Mouse (Mus musculus) embryonic facial prominence, embryonic 11.5 days (tissue): ENCODE results near the gene Zfyve27. TPM values are rescaled to one million over a fixed set of nuclear protein-coding genes. Genes with fewer than 3 reads are reported as not detected.

Experiments used
- ATAC-seq: fragments of 200-750 bp; cut with Nextera tagmentation; replicated peaks from 2 replicates; pipeline ENCODE4 v1.8.0; 2017; ENCODE audit warnings: low read depth; ENCODE audit not compliant: insufficient number of reproducible peaks, low FRiP score, low TSS enrichment
- DNase-seq: peaks from one replicate; pipeline ENCODE4 v3.0.0-alpha.2; 2015; ENCODE audit warnings: low spot score
- H3K27ac ChIP-seq: fragments of 300-500 bp; sonication (generic); replicated peaks from 2 replicates; pipeline ENCODE4 v1.5.1; 2014; ENCODE audit warnings: mild to moderate bottlenecking, low read depth, low read length, control low read depth
- H3K27me3 ChIP-seq: fragments of 300-500 bp; sonication (generic); 2 replicates; pipeline ENCODE4 v1.6.1; 2014; ENCODE audit warnings: mild to moderate bottlenecking, low read length, moderate library complexity, mixed read lengths; ENCODE audit not compliant: control insufficient read depth, insufficient read depth
- H3K36me3 ChIP-seq: fragments of 300-500 bp; sonication (generic); replicated peaks from 2 replicates; pipeline ENCODE4 v1.6.1; 2014; ENCODE audit warnings: low read depth, mild to moderate bottlenecking, low read length, moderate library complexity, mixed read lengths; ENCODE audit not compliant: control insufficient read depth, insufficient read depth
- H3K4me1 ChIP-seq: fragments of 300-500 bp; sonication (generic); 2 replicates; pipeline ENCODE4 v1.6.1; 2014; ENCODE audit warnings: low read length, mixed read lengths; ENCODE audit not compliant: control insufficient read depth, insufficient read depth
- H3K4me2 ChIP-seq: fragments of 300-500 bp; sonication (generic); 2 replicates; pipeline ENCODE4 v1.6.1; 2014; ENCODE audit warnings: low read depth, mild to moderate bottlenecking, control low read depth, low read length, moderate library complexity
- H3K4me3 ChIP-seq: fragments of 300-500 bp; sonication (generic); 2 replicates; pipeline ENCODE4 v1.5.1; 2014; ENCODE audit warnings: low read depth, low read length, control low read depth
- H3K9ac ChIP-seq: fragments of 300-500 bp; sonication (generic); replicated peaks from 2 replicates; pipeline ENCODE4 v1.6.1; 2014; ENCODE audit warnings: mild to moderate bottlenecking, control low read depth, low read length
- H3K9me3 ChIP-seq: fragments of 300-500 bp; sonication (generic); replicated peaks from 2 replicates; pipeline ENCODE4 v1.6.1; 2016; ENCODE audit warnings: mild to moderate bottlenecking, low read length, inconsistent platforms, mixed read lengths; ENCODE audit not compliant: control insufficient read depth
- WGBS: fragments of 180-500 bp; shearing (Covaris S2); extraction: QIAGEN DNeasy Blood & Tissue Kit; methylation state at CpG from one replicate; pipeline ENCODE4 v1.1.7; 2014; 5-methylcytosine and 5-hydroxymethylcytosine counted together
- polyA plus RNA-seq: library from polyadenylated mRNA; unstranded; fragments of >200 nt; fragmentation: Nextera tagmentation; extraction: Ambion mirVana; gene quantifications from 2 replicates; pipeline ENCODE4 v1.2.1, GENCODE M21; 2014

Zfyve27 gene
- polyA plus RNA-seq, 1 experiment from 2014 or later, result 10.2 TPM

DNA sequence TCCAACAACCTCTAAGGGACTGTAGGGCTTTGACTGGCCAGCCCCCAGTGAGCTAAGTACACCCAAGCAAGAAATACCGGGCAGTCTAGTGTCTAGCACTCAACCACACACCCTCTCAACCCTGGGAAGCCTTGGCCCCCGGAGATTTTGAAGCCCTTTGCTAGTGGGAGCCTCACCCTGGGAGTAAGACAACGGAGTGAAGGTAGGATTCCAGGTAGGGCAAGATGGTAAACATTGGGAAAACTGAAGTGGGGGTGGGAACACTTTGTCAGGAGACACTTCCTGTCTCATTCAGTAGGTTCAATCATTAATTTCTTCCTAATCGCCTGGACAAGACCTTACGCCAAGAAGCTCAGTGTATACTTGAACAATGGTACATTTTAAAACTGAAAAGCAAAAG, 36.7 kb upstream of the Zfyve27 start:
- H3K4me3 ChIP-seq, result no peak overlapping the region
- peaks cover 3% of the 10 kb centered on the region for H3K36me3 ChIP-seq
- H3K9ac ChIP-seq, result no peak overlapping the region
- 85% methylated on average over 5 of the region's 5 CpGs for WGBS
- H3K27ac ChIP-seq, result no peak overlapping the region
- no peak for ATAC-seq
- no peak overlapping the region for H3K4me2 ChIP-seq
- H3K9me3 ChIP-seq, result no peaks in the 10 kb centered on the region
- no peaks in the 10 kb centered on the region for H3K27me3 ChIP-seq
- no peak for DNase-seq
- H3K4me1 ChIP-seq, result peaks cover 4% of the 10 kb centered on the region

DNA sequence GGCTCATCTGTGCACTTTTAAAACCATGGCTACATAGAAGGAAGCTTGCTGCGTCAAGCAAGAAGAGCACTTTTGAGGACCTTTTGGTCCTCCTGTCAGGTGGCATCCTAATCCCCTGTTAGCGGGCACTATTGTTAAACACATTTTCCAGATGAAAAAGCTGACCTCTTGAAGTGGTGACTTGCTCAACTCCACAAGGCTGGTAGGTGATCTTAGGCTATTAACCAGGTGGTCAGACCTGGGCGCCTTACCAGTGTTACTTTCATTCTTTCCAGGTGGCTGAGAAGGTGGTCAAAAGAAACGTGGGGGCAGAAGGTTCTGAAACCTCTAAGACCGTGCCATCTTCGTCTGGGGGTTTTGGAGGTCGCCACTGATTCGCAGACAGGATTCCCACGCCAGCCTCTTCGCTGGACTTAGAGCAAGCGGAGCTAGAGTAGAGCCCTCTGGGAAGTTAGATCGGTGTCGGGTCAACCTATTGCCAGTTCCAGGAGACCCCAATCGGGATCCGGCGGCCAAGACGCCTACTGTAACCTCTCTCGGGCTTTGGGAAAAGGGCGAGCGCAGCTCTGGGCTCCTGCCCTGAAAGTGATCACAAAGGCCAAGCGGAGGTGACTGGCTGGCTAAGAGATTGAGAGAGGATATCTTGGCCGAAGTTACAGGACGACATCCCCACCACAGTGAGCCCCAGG, 35.6 kb upstream of the Zfyve27 start:
- H3K4me1 ChIP-seq, result peaks cover 4% of the 10 kb centered on the region
- peak; percentile 9 for DNase-seq
- H3K36me3 ChIP-seq, result no peaks in the 10 kb centered on the region; the same call in 1 of the 2 replicates
- peak overlapping the region; percentile 52 for H3K27ac ChIP-seq
- H3K4me3 ChIP-seq, result peak overlapping the region; percentile 60
- ATAC-seq, result no peak
- H3K9ac ChIP-seq, result peak overlapping the region; percentile 80
- WGBS, result 5% methylated on average over 23 of the region's 23 CpGs
- peak overlapping the region; percentile 91 for H3K4me2 ChIP-seq
- H3K27me3 ChIP-seq, result no peaks in the 10 kb centered on the region
- H3K9me3 ChIP-seq, result no peaks in the 10 kb centered on the region

DNA sequence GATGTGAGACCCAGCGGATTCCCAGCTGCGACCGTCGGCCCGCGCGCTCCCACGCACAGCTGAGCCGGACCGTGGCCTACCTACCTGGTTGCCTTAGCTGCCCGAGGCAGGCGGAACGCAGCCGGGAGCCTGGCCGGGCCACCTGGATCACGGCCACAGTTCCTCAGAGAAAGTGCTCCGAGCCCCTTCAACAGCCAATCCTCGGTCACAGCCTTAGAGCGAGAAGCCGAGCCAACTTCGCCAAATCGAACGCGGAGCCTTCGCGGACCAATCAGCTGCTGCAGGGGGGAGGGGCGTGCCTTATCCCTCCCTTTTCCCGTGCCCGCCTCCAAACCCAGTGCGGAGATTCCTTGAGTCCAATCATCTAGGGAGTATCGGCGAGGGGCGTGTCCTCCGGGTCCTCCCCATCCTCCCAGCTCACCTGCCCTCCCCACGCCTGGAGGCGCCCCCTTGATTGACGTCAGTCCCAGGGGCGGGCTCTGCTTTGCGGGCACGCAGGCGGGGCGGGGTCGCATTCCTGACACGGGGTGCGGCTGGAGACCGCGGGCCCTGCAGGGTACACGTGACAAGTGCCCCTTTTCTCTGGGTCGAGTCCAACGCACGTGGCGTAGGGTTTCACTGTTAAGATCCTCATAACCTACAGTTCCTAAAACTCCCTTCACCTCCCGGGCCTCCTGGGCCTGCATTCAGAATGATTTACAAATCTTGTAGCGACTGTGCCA, 34.8 kb upstream of the Zfyve27 start, which contains the start of gene Avpi1:
TSS of gene Avpi1 (minus strand) at position 273 of the 722 bp plus-strand sequence.
- Histone ChIP-seq H3K9me3 (no peaks in the 10 kb centered on the region), H3K4me3 (peak within 1 kb of the TSS; percentile 60), H3K27ac (peak within 1 kb of the TSS; percentile 52), H3K9ac (peak within 1 kb of the TSS; percentile 80), H3K36me3 (no peaks in the 10 kb centered on the region), H3K4me2 (peak within 1 kb of the TSS; percentile 91), H3K4me1 (peaks cover 4% of the 10 kb centered on the region), H3K27me3 (no peaks in the 10 kb centered on the region)
- under 1% methylated on average over 53 of the region's 54 CpGs for WGBS
- ATAC-seq (peak; percentile 96), DNase-seq (peak; percentile 99)

DNA sequence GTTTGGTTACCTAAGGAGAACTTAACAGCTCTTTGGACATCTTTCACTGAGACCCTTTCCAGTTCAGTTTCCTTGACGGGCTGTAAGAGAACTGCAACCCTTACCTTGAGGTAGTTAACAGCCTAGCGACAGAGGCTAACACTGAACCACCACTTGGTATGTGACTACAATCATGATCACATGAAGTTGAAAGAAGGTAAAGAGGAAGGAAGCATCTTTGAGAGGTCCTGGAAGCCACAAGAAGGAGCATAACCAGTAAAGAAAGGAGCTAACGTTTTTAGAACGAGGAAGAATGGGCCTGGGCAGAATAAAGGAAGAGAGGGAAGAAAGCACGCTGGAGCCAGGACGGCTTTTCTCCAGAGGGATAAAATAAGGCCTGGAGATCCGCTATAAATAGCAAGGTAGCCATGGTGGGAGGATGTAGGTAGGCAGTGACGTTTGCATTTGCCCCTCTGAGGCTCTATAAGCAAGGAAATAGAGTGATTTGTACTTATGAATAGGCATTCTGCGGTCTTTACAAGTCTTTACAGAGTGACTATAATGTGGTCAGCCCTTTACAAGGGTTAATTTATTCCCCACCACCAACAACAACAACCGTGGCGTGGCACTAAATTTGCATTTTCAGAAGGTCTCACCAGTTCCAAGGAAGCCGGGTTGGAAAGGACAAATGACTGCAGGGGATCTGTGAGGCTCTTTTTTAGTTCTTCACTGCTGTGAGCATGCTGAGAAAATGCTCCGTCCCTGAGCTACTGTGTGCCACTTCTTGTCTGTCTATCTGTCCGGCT, 34.0 kb upstream of the Zfyve27 start:
- DNase-seq (no peak), ATAC-seq (0 out of 2 replicates have a peak, but pooled peaks have one; percentile 5)
- peaks cover 4% of the 10 kb centered on the region for H3K4me1 ChIP-seq
- no peaks in the 10 kb centered on the region for H3K27me3 ChIP-seq
- H3K9me3 ChIP-seq, result no peaks in the 10 kb centered on the region
- WGBS, result 36% methylated on average over 14 of the region's 14 CpGs
- H3K36me3 ChIP-seq, result no peaks in the 10 kb centered on the region
- peak overlapping the region; percentile 52; the same call in 1 of the 2 replicates for H3K27ac ChIP-seq
- H3K9ac ChIP-seq, result peak overlapping the region; percentile 48
- peak overlapping the region; percentile 60 for H3K4me3 ChIP-seq
- peak overlapping the region; percentile 91 for H3K4me2 ChIP-seq

DNA sequence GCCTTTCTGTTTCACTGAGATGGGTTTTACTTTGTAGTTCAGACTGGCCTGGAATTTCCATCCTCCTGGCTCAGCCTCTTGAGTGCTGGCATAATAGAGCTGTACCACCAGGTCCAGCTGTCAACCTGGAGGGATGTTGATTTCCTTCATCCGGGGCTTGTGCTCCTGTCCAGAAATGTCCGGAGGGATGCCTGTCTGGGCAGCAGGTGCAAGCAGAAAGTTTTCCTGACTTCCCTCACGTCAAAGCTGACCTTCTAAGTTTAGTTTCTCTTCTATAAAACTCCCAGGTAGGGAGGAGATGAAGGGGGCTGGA, 33.5 kb upstream of the Zfyve27 start:
- WGBS, result 67% methylated on average over 3 of the region's 3 CpGs

DNA sequence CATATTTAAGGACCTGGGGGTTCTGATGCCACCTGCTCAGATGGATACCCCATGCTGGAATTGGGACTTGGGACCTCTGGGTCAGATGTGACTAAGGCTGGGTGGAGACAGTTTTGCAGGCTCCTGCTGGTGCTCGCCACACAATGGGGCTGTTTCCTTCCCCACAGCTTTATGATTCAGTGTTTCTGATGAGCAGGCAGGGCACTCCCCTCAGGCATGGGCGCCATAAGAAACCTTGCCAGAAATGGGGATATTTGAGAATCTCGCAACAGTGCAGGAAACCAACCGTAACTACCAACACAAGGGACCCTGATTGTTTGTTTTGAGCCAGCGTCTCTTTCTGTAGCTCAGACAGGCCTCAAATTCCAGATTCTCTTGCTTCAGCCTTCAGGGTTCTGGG, 32.6 kb upstream of the Zfyve27 start:
- 65% methylated on average over 5 of the region's 5 CpGs for WGBS
- no peak for ATAC-seq

More for the DNA sequence above, 33.5 kb upstream of the Zfyve27 start:
- DNase-seq (no peak), ATAC-seq (no peak)
- no peaks in the 10 kb centered on the region for H3K27me3 ChIP-seq
- no peaks in the 10 kb centered on the region for H3K9me3 ChIP-seq
- H3K36me3 ChIP-seq, result no peaks in the 10 kb centered on the region
- H3K4me1 ChIP-seq, result peaks cover 4% of the 10 kb centered on the region
- no peak overlapping the region for H3K9ac ChIP-seq
- H3K4me3 ChIP-seq, result no peak overlapping the region
- no peak overlapping the region for H3K4me2 ChIP-seq
- no peak overlapping the region for H3K27ac ChIP-seq

DNA sequence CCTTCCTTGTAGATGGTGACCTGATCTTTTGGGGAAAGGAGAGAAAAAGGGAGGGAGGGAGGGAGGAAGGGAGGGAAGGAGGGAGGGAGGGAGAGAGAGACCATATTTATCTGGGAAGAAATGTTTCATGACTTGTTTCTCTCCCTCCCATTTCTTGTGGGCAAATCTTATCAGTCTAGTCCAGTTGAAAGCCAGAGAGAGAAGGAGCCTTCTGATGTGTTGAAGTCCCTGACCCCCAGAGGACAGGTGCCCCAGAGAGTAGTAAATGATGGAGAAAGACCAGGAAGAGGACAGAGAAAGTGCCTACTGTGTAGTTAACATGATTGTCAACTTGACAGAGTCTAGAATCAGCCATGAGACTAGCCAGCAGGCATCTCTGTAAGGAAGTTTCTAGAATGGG, 28.7 kb upstream of the Zfyve27 start:
- no peak overlapping the region for H3K4me2 ChIP-seq
- no peaks in the 10 kb centered on the region for H3K27me3 ChIP-seq
- H3K36me3 ChIP-seq, result no peaks in the 10 kb centered on the region
- no peak overlapping the region for H3K27ac ChIP-seq
- DNase-seq, result no peak
- no peak for ATAC-seq
- no peak overlapping the region for H3K9ac ChIP-seq
- no peaks in the 10 kb centered on the region for H3K9me3 ChIP-seq
- H3K4me1 ChIP-seq, result no peaks in the 10 kb centered on the region
- no peak overlapping the region for H3K4me3 ChIP-seq

More for the DNA sequence above, 32.6 kb upstream of the Zfyve27 start:
- DNase-seq, result no peak
- H3K36me3 ChIP-seq, result no peaks in the 10 kb centered on the region
- H3K27ac ChIP-seq, result no peak overlapping the region
- H3K4me2 ChIP-seq, result no peak overlapping the region
- H3K27me3 ChIP-seq, result no peaks in the 10 kb centered on the region
- no peak overlapping the region for H3K9ac ChIP-seq
- H3K4me1 ChIP-seq, result peaks cover 4% of the 10 kb centered on the region
- no peak overlapping the region for H3K4me3 ChIP-seq
- no peaks in the 10 kb centered on the region for H3K9me3 ChIP-seq
